Mouse (Mus musculus) left cerebral cortex, adult 2 months (tissue): ENCODE data around the gene Gm21244. TPM values are rescaled to one million over a fixed set of nuclear protein-coding genes. Genes with fewer than 3 reads are reported as not detected.
"Not testable (repeated sequence)": the region's sequence is repeated elsewhere in the genome, so short reads cannot be mapped to it uniquely, and the experiment has no call there.

Experiments
- DNase-seq, 2 experiments: peaks; one replicate each; pipeline ENCODE4 v3.0.0; 2021 to 2022; ENCODE audit warnings: low spot score in 2 of 2, mixed read lengths in 1 of 2; ENCODE audit errors: extremely low spot score in 1 of 2
- H3K27ac ChIP-seq: fragments of 200-600 bp; 2 replicates; pipeline ENCODE4 v1.8.1; 2022
- H3K4me3 ChIP-seq: fragments of 200-600 bp; 2 replicates; pipeline ENCODE4 v1.8.1; 2022
- intact Hi-C: fragments of 180-260 bp; cut with DNase I; formaldehyde crosslinking; loops from one replicate; pipeline ENCODE4 v1.15.1; 2025
- long read RNA-seq, 2 experiments: library from polyadenylated mRNA; stranded (forward); transcript quantifications; one replicate each; pipeline ENCODE4 v2.0.0; 2021; ENCODE audit warnings: borderline mapping rate in 2 of 2
- total RNA-seq, 2 experiments: library from RNA; stranded (reverse); gene quantifications; 2 replicates each; pipeline ENCODE4 v1.2.3; 2021

Gene Gm21244
- total RNA-seq = not detected
- long read RNA-seq, experiment 1 = 0 reads
- long read RNA-seq, experiment 2 = 0 reads

DNA sequence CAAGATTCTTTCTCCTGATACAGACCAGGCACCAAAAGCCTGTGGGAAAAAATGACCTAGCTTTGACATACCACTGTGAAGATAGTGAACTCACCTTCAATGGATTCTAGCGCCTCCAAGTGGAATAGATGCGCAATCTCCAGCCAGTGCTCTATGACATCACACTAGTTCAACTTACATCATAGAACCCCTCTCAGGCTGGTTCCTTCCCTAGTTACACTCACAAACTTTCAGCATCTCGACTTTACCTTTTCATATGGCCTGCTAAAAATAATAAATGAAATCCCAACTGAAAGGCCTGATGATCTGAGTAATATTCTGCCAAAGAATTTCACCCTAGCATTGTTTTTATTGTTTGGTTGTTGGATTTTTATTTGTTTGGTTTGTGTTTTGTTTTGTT lies at the start of gene Gm21244:
TSS of gene Gm21244 (minus strand) at position 101 of the 400 bp plus-strand sequence.
- DNase-seq, intact Hi-C loops, H3K4me3 ChIP-seq, H3K27ac ChIP-seq: not testable (repeated sequence)

Other genes with a start within 250 kb of the Gm21244 start
- gene Gm28998, start 84.5 kb upstream of the Gm21244 start, total RNA-seq = not detected
- not detected for gene Gm21788, start 235.7 kb upstream of the Gm21244 start, total RNA-seq